Mouse (Mus musculus) forebrain, postnatal 0 days (tissue): Measurements from ENCODE around the gene Rpl39l. TPM values are rescaled to one million over a fixed set of nuclear protein-coding genes. Genes with fewer than 3 reads are reported as not detected.
A peak's percentile ranks its signal among the peaks of the same experiment; 100 is the strongest.
"Not testable (repeated sequence)": the region's sequence is repeated elsewhere in the genome, so short reads cannot be mapped to it uniquely, and the experiment has no call there.

ENCODE experiments used
- ATAC-seq: fragments of 200-750 bp; cut with Nextera tagmentation; 2 replicates; pipeline ENCODE4 v1.8.0; 2017; ENCODE audit warnings: mild to moderate bottlenecking, moderate library complexity
- DNase-seq: peaks from one replicate; pipeline ENCODE4 v3.0.0-alpha.2; 2015
- H3K27ac ChIP-seq: fragments of 300-500 bp; sonication (generic); 2 replicates; pipeline ENCODE4 v1.5.1; 2014; ENCODE audit warnings: low read depth, mild to moderate bottlenecking, antibody characterized with exemption, low read length, moderate library complexity, mixed read lengths
- H3K27me3 ChIP-seq: fragments of 300-500 bp; sonication (generic); 2 replicates; pipeline ENCODE4 v1.6.1; 2014; ENCODE audit warnings: mild to moderate bottlenecking, low read length, mixed read lengths; ENCODE audit not compliant: insufficient read depth
- H3K36me3 ChIP-seq: fragments of 300-500 bp; sonication (generic); 2 replicates; pipeline ENCODE4 v1.6.1; 2014; ENCODE audit warnings: mild to moderate bottlenecking, moderate library complexity; ENCODE audit not compliant: insufficient read depth
- H3K4me1 ChIP-seq: fragments of 300-500 bp; sonication (generic); 2 replicates; pipeline ENCODE4 v1.6.1; 2014; ENCODE audit warnings: antibody characterized with exemption; ENCODE audit not compliant: insufficient read depth
- H3K4me2 ChIP-seq: fragments of 300-500 bp; sonication (generic); 2 replicates; pipeline ENCODE4 v1.6.1; 2014; ENCODE audit warnings: low read depth, mild to moderate bottlenecking, moderate library complexity
- H3K4me3 ChIP-seq: fragments of 300-500 bp; sonication (generic); 2 replicates; pipeline ENCODE4 v1.5.1; 2014; ENCODE audit warnings: low read depth, low read length, mixed read lengths
- H3K9ac ChIP-seq: fragments of 300-500 bp; sonication (generic); 2 replicates; pipeline ENCODE4 v1.6.1; 2014; ENCODE audit warnings: mild to moderate bottlenecking
- H3K9me3 ChIP-seq: fragments of 300-500 bp; sonication (generic); 2 replicates; pipeline ENCODE4 v1.6.1; 2016; ENCODE audit warnings: low read length
- CTCF ChIP-seq: sonication (generic); IDR thresholded peaks from 2 replicates; pipeline ENCODE4 v1.5.1; 2016; ENCODE audit warnings: antibody characterized with exemption, control low read depth, low read depth
- WGBS: fragments of 180-500 bp; shearing (Covaris S2); extraction: QIAGEN DNeasy Blood & Tissue Kit; methylation state at CpG from one replicate; pipeline ENCODE4 v1.1.7; 2014; 5-methylcytosine and 5-hydroxymethylcytosine counted together
- polyA plus RNA-seq: library from polyadenylated mRNA; unstranded; fragments of >200 nt; fragmentation: Nextera tagmentation; extraction: Ambion mirVana; gene quantifications from 2 replicates; pipeline ENCODE4 v1.2.1, GENCODE M21; 2015
- total RNA-seq: library from RNA; depleted of rRNA; stranded (reverse); fragments of >200 nt; gene quantifications from 2 replicates; pipeline ENCODE4 v1.2.3, GENCODE M21; 2014; rRNA removed

The Rpl39l gene
- total and polyA plus RNA-seq, 2 experiments from 2014 or later, result 0.40 to 1.4 TPM

- DNase-seq (no peak), ATAC-seq (no peak)
- Histone ChIP-seq H3K4me1 (no peaks in the 10 kb centered on the region), H3K4me3 (no peak overlapping the region), H3K36me3 (no peaks in the 10 kb centered on the region), H3K27me3 (no peaks in the 10 kb centered on the region), H3K9ac (no peak overlapping the region), H3K9me3 (no peaks in the 10 kb centered on the region), H3K4me2 (no peak overlapping the region), H3K27ac (no peak overlapping the region)
- no peak for TF ChIP-seq CTCF
- 92% methylated on average over 3 of the region's 3 CpGs for WGBS
Measured at GRCm38 (mm10) chr16:10172179-10172820, 2.3 kb downstream of the Rpl39l start.

GRCm38 (mm10) chr16:10187461-10187860, 17.4 kb downstream of the Rpl39l start:
- not testable (repeated sequence) for H3K4me2 ChIP-seq, H3K9ac ChIP-seq, DNase-seq, H3K4me3 ChIP-seq, ATAC-seq, H3K27me3 ChIP-seq, H3K27ac ChIP-seq, H3K36me3 ChIP-seq, H3K4me1 ChIP-seq
- WGBS, result 97% methylated on average over 10 of the region's 10 CpGs
- peaks cover 11% of the 10 kb centered on the region; the same call in 1 of the 2 replicates for H3K9me3 ChIP-seq

DNA sequence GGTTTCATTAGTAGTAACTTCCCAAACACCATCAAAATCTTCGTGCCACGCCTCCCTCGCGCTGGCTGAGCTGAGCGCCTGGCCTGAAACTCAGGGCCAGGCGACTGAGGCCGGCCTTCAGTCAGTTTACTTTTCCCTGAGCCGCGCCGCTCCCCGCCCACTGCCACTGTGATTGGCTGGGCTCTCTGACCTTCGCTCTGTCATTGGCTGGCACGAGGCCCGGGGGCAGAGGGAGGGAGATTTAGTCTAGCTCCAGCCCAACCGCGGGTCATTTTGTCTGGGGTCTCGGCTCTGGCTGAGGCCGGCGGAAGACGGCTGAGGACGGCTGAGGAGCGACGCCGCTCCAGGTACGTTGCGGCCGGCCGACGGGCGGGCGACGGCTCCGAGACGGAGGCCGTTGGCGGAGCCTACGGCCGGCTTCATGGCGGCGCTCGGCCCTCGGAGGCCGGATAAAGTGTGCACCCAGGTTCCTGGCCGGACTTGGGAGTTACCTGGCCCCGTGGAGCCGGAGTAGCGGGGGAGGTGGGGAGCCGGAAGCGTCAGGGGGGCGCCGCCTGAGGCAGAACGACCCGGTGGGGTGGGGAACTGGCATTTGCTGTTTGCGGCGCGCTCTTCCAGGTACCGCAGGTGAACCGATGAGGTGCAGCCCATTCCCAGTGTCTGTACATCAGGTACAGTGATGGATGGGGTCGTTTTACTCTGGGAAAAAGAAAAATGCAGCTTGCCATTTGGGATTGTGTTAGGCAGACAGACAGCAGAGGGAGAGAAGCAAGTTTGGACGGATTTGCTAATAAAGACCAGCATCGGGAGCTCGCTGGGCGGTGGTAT, 22.9 kb downstream of the Rpl39l start, which contains the start of gene Atf7ip2:
TSS of gene Atf7ip2 (plus strand) at position 34 of the 828 bp plus-strand sequence.
- Histone ChIP-seq H3K27ac (no peak within 1 kb of the TSS), H3K4me2 (peak within 1 kb of the TSS; percentile 83), H3K9ac (peak within 1 kb of the TSS; percentile 47), H3K36me3 (no peaks in the 10 kb centered on the region), H3K4me1 (no peaks in the 10 kb centered on the region), H3K27me3 (no peaks in the 10 kb centered on the region), H3K9me3 (peaks cover 7% of the 10 kb centered on the region; the same call in 1 of the 2 replicates), H3K4me3 (peak within 1 kb of the TSS; percentile 52)
- no peak for TF ChIP-seq CTCF
- DNase-seq (peak; percentile 77), ATAC-seq (peak; percentile 91)
- 2% methylated on average over 63 of the region's 63 CpGs for WGBS

DNA sequence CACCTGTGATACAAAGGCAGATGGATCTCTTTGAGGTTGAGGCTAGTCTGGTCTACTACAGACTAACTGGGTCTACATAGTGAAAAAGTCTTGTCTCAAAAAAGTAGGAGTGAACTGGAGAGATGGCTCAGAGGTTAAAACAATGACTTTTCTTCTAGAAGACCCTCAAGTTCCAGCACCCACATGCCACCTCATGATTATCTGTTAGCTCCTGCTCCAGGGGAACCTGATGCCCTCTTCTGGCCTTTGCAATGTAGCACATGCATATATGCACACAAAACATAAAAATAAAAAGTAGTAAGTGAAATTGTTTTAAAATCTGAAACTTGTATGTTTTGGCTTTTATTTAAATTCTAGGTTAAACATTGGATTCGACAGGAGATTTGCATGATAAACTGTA, 38.8 kb downstream of the Rpl39l start:
- no peak overlapping the region for H3K4me2 ChIP-seq
- H3K27me3 ChIP-seq, result no peaks in the 10 kb centered on the region
- H3K36me3 ChIP-seq, result no peaks in the 10 kb centered on the region
- H3K9ac ChIP-seq, result no peak overlapping the region
- no peak overlapping the region for H3K4me3 ChIP-seq
- no peak for ATAC-seq
- 85% methylated on average over 1 of the region's 1 CpGs for WGBS
- TF ChIP-seq CTCF, result no peak
- H3K27ac ChIP-seq, result no peak overlapping the region
- no peaks in the 10 kb centered on the region for H3K4me1 ChIP-seq
- no peak for DNase-seq
- no peaks in the 10 kb centered on the region for H3K9me3 ChIP-seq

DNA sequence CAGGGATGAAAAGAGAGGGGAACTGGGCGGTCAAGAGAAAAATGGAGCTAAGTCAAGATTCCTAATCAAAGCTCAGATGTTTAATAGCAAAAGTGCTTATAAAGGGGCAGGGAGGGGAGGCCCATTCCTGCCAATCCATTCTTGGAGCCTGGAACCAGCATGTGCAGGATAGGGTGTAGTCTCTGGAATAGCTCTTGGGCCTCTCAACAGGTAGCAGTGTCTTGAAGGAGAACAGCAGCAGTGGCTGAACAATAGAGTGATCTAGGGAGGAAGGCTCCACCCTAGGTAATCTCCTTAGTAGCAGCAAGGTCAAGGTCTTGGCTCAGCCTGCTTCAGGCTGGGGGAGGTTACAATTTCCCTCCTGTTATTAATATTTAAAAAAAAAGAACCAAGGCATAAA, 46.3 kb downstream of the Rpl39l start:
- not testable (repeated sequence) for H3K9me3 ChIP-seq, H3K27me3 ChIP-seq, DNase-seq, H3K27ac ChIP-seq, ATAC-seq, H3K9ac ChIP-seq, H3K4me1 ChIP-seq, H3K4me3 ChIP-seq, H3K36me3 ChIP-seq, H3K4me2 ChIP-seq
- WGBS, result 91% methylated on average over 1 of the region's 1 CpGs

DNA sequence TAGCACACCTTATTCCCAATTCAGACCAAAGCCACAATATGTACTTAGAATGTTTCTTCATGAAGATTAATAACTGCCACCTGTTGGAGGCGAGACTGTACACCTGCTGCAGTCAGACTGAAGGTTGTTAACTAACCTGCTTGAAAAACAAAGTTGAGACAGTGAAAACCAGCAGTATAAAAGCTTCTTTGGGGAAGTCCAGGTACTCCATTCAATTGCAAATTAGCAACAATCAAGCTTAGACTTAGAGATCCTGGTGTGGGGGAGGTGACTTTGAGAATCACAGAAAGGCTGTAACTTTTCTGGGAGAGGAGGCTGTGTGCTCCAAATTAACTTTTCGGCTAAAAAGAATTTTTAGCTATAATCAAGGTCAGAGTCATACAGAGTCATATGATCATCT, 47.0 kb downstream of the Rpl39l start:
- H3K4me1 ChIP-seq, H3K9ac ChIP-seq, DNase-seq, H3K27ac ChIP-seq, ATAC-seq, H3K36me3 ChIP-seq, H3K4me3 ChIP-seq, H3K4me2 ChIP-seq, H3K27me3 ChIP-seq, H3K9me3 ChIP-seq: not testable (repeated sequence)
- 85% methylated on average over 2 of the region's 2 CpGs for WGBS

Other genes with a start within 250 kb of the Rpl39l start
- 7.0 and 9.9 TPM in 2 replicates for gene Grin2a, start 174.7 kb upstream of the Rpl39l start, total RNA-seq
- 1.0 and 3.7 TPM in 2 replicates for gene Grin2a, start 174.7 kb upstream of the Rpl39l start, polyA plus RNA-seq
- 0.38 and 0.46 TPM in 2 replicates for gene Atf7ip2, start 22.5 kb downstream of the Rpl39l start, total RNA-seq
- gene Atf7ip2, start 22.5 kb downstream of the Rpl39l start, polyA plus RNA-seq, result 0.16 and 0.22 TPM in 2 replicates
- gene Emp2, start 143.7 kb downstream of the Rpl39l start, total RNA-seq, result 11.3 and 12.1 TPM in 2 replicates
- 13.2 and 18.5 TPM in 2 replicates for gene Emp2, start 143.7 kb downstream of the Rpl39l start, polyA plus RNA-seq
- gene Tekt5, start 225.3 kb downstream of the Rpl39l start, total RNA-seq, result 3.9 and 5.4 TPM in 2 replicates
- 8.7 and 11.8 TPM in 2 replicates for gene Tekt5, start 225.3 kb downstream of the Rpl39l start, polyA plus RNA-seq
- gene Nubp1, start 241.7 kb downstream of the Rpl39l start, total RNA-seq, result 32.1 and 34.5 TPM in 2 replicates
- gene Nubp1, start 241.7 kb downstream of the Rpl39l start, polyA plus RNA-seq, result 25.7 and 32.2 TPM in 2 replicates